Mouse (Mus musculus): ENCODE measurements around the gene Prrx1.

DNA sequence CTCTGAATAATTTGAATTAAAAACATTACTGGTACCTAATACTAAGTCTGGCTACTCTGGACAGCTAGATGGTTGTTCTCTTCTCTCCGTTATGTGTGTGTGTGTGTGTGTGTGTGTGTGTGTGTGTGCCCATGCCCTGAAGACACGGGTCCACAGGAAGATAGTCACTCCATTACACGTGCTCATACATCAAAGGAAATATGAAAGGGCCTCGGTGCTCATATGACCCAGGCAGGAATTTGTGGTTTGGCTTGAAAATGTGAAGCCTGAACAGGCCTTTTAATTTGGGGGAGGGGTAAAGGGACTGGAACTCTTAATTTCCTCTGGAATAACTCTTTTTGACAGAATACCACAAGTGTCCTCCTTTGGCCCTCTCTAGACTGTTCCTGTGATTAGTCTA is 115.5 kb downstream of the Prrx1 start:
- TF ChIP-seq POLR2A (IDR thresholded peaks at IDR 0.05; ENCODE audit: extremely low read depth, insufficient read depth, low read length) (no peak), CTCF (IDR thresholded peaks at IDR 0.05; ENCODE audit: low read depth, low read length) (no peak)

All from liver, adult 2 months (tissue).